Mouse (Mus musculus) hindlimb bud, embryonic 11.5 days (tissue): Measurements from ENCODE around the gene Acad10.
"Not testable (repeated sequence)": the region's sequence is repeated elsewhere in the genome, so short reads cannot be mapped to it uniquely, and the experiment has no call there.

ENCODE experiments used
- DNase-seq: peaks from one replicate; pipeline ENCODE4 v3.0.0-alpha.2; 2012; ENCODE audit warnings: low read depth, low spot score; ENCODE audit errors: extremely low spot score

Acad10 gene

DNA sequence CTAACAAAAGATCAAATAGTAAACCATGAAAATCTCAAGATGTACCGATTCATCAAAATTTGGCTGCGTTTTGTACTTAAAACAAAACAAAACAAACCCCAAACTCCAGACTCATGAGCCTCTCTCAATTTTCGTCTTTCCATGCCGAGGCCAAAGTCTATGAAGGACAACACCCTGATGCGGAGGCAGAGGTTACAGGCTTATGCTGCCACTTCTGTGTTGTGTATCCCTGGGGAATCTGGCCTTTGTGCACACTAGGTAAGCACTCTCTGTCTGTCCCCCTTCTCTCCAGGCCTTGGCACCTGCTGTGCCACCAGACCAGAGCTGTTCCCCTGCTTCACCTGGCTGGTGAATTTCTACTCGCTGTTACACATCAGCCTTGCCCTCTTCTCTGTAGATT lies 2.7 kb downstream of the Acad10 start:
- not testable (repeated sequence) for DNase-seq

- not testable (repeated sequence) for DNase-seq
These were observed 3.4 kb downstream of the Acad10 start for GRCm38 (mm10) chr5:121656866-121657265.

- DNase-seq, result no peak
These were observed 5.8 kb downstream of the Acad10 start for GRCm38 (mm10) chr5:121654526-121654925.

DNA sequence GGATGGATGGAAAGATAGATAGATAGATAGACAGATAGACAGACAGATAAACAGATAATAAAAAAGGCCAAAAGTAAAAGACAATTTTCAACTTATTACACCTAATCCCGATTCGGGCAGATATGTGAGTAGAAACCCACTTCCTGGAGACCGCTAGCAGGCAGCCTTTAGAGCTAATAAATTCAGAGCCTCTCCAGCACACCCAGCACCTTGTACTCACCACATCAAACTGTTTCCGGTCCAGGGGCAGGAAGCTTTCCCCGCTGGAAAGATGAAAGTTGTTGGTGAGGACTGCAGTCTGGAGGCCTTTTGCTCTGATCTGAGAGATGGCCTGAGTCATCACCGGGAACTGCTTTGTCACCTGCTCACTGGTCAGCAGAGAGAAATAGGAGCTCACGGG lies 11.2 kb downstream of the Acad10 start:
- no peak for DNase-seq

- DNase-seq, result no peak
These were observed 20.7 kb downstream of the Acad10 start for GRCm38 (mm10) chr5:121639601-121640000.

- DNase-seq, result no peak
These were observed 23.0 kb downstream of the Acad10 start for GRCm38 (mm10) chr5:121637296-121637695.

DNA sequence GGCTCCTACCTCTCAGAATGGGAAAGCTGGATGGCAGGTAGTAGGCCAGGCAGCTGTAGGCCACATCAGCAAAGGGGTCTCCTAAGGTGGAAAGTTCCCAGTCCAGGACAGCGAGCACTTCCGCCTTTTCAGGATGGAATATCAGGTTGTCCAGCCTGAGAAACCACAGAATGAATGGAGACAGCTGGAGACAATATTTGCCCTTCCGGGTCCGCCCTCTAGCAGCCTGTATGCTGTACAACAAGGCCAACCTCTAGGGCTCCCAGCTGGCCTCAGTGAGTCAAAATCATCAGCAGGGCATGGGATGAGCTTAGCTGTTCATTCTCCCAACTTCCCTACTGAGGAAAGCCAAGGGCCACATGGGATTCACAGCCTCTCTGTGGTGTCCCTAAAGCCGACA lies 25.6 kb downstream of the Acad10 start:
- no peak for DNase-seq

DNA sequence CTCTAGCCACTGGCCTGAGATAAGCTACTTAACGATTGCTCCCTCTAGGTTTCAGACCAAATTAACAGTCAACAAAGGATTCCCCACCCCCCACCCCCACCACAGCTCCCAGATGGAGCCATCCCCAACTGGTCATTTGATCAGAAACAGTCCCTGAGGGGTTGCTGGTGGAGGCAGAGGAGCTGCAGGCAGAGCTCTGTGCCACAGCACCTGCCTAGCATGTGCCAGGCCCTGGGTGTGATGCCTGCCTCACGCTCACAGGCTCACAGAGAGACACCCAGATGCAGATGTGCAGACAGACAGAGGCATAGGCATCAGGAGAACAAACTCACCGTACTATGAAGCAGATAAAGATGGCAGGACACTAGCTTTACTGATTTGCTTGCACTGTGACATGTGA lies 27.5 kb downstream of the Acad10 start:
- DNase-seq, result no peak

- not testable (repeated sequence) for DNase-seq
These were observed 29.1 kb downstream of the Acad10 start for GRCm38 (mm10) chr5:121631106-121631647.

GRCm38 (mm10) chr5:121627871-121628270 lies 32.4 kb downstream of the Acad10 start:
- DNase-seq, result peak; percentile 16

DNA sequence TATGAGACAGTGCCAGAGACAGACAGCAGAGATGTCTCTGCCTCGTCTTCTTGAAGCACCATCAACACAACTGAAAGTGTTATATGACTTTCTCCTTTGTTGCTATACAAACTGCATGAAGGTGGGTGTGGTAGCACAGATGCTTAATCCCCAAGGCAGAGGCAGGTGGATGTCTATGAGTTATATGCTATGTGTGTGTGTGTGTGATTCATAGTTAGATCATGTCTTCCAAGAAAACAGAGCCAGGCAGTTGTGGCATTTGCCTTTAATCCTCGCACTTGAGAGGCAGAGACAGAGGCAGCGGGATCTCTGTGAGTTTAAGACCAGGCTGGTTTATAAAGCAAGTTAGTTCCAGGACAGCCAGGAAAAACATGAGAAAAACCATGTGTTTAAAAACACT lies 37.1 kb downstream of the Acad10 start:
- no peak for DNase-seq

DNA sequence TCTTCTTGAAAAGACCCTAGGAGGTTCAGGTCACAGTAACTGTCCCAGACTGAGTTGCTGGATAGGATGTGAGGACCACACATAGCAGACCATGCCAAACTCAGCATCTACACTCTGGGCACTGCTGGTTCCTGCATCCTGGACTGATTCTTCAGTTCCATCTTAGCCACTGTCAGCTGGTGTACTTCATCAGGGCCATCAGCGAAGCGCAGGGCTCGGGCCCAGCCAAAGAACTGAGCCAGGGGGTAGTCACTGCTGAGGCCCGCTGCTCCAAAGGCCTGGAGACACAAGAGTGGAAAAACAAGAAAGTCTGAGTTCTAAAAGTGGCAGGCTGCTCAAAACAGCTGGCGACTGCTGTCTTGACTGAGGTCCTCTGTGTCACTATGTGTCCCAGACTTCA lies 39.2 kb downstream of the Acad10 start:
- DNase-seq, result no peak

DNA sequence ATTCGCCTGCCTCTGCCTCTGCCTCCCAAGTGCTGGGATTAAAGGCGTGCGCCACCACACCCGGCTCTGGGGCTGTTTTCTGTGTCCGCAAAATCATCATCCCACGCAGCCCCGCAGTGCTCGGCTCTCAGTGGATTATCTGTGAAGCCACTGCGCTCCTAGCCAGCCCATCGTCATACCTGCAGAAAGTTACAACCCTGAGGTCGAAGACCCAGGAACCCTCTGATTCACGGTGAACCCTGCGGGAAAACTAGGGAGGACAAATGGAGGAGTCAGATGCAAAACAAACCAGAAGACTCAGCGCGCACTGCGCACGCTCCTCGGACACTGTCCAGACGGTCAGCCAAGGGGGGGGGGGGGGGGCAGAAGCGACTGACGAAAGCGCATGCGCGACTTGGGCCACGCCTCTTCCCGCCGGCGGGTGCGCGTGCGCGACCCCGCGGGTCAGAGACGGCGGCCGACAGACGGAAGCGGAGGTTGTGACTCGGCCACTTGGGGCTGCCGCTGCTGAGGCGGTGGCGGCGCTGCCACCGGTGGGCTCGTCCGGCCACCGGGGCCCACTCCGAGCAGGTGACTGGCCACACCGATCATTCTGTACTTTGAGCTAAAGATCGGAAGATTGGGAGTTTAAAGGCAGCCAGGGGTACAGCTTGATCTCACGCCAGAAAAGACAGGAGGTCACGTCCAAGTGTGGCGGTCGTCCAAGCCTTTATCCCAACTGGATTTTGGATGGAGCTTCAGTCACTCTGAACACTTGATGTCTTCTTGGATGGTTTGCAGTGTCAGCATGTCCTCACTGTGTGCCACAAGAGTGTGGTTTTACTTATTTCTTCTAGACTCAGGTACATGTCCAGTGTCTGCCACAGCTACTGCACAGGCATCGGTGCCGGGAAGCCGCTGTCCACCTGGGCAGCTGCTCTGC lies 41.5 kb downstream of the Acad10 start, which contains the start of gene Acad12:
Gene Acad12, minus strand, starts transcription at position 347 of the 922 bp plus-strand sequence.
- DNase-seq, result peak; percentile 71

- DNase-seq, result not testable (repeated sequence)
These were observed 45.4 kb downstream of the Acad10 start for GRCm38 (mm10) chr5:121614921-121615320.

GRCm38 (mm10) chr5:121612036-121612435 lies 48.3 kb downstream of the Acad10 start:
- no peak for DNase-seq

- DNase-seq, result not testable (repeated sequence)
These were observed 50.7 kb downstream of the Acad10 start for GRCm38 (mm10) chr5:121609556-121610135.

DNA sequence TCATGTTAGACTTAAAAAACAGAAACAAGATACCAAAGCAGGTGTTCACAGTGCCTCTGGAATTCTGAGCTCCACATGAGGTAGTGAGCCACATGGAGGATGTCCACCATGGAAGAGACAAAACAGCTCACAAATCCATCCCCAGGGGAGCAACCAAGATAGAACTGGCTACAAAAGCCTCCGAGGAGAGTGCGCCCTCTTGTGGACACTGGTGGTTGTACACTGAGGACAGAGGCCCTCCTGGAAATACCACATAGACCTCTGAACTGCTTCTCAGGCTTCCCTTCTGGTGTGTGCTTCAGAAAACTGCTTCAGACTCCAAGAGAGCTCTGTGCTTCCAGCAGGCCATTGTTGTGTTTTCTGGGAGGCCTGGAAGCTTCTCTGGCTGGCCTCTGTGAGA lies 54.2 kb downstream of the Acad10 start:
- DNase-seq, result peak; percentile 35

DNA sequence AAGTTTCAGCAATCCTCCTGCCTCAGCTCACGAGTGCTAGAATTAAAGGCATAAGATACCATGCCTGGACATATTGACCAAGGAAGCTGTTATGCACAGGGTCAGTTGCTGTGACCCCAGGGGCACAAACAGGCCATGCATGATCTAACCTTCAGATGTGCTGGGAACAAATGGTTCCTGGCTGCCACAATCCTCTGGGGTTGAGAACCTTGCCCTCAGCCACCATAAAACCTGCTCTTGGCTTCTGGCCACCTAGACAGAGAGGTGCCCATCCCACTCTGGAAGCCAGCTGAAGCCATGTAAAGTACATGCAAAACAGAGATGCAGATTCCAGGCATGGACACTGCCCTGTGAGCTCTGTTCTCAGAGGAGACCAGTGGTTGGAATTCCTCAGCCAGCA lies 56.5 kb downstream of the Acad10 start:
- not testable (repeated sequence) for DNase-seq

GRCm38 (mm10) chr5:121601547-121602299 lies 58.6 kb downstream of the Acad10 start:
- peak; percentile 69 for DNase-seq

GRCm38 (mm10) chr5:121598871-121599610 lies 61.3 kb downstream of the Acad10 start:
- no peak for DNase-seq
